Mouse (Mus musculus): ENCODE data around the gene Ppcs.

Ppcs gene

GRCm38 (mm10) chr4:119422294-119422964 is at the start of gene Ppcs, which contains the start of gene Zmynd12:
Ppcs (minus strand) TSS chr4:119422420.
Zmynd12 (plus strand) TSS chr4:119422814.
- peak; percentile 82 for DNase-seq

- DNase-seq: peak; percentile 51
Measured at GRCm38 (mm10) chr4:119467720-119468380, 45.6 kb upstream of the Ppcs start.

GRCm38 (mm10) chr4:119465841-119466240 is 43.6 kb upstream of the Ppcs start:
- no peak for DNase-seq

- DNase-seq: no peak
Measured at GRCm38 (mm10) chr4:119463756-119464419, 41.7 kb upstream of the Ppcs start.

- DNase-seq: peak; percentile 26
Measured at GRCm38 (mm10) chr4:119462858-119463755, 40.9 kb upstream of the Ppcs start.

GRCm38 (mm10) chr4:119462457-119462856 is 40.2 kb upstream of the Ppcs start:
- DNase-seq: no peak

- peak; percentile 94 for DNase-seq
Measured at GRCm38 (mm10) chr4:119460728-119461141, 38.5 kb upstream of the Ppcs start.

- no peak for DNase-seq
Measured at GRCm38 (mm10) chr4:119460296-119460695, 38.1 kb upstream of the Ppcs start.

- no peak for DNase-seq
Measured at GRCm38 (mm10) chr4:119453533-119453932, 31.3 kb upstream of the Ppcs start.

- no peak for DNase-seq
Measured at GRCm38 (mm10) chr4:119453128-119453527, 30.9 kb upstream of the Ppcs start.

GRCm38 (mm10) chr4:119450436-119450835 is 28.2 kb upstream of the Ppcs start:
- DNase-seq: no peak

GRCm38 (mm10) chr4:119447786-119448185 is 25.6 kb upstream of the Ppcs start:
- DNase-seq: no peak

GRCm38 (mm10) chr4:119447261-119447660 is 25.0 kb upstream of the Ppcs start:
- no peak for DNase-seq

GRCm38 (mm10) chr4:119442539-119442938 is 20.3 kb upstream of the Ppcs start:
- no peak for DNase-seq

- DNase-seq: no peak
Measured at GRCm38 (mm10) chr4:119441836-119442235, 19.6 kb upstream of the Ppcs start.

GRCm38 (mm10) chr4:119437936-119438335 is 15.7 kb upstream of the Ppcs start:
- no peak for DNase-seq

GRCm38 (mm10) chr4:119430678-119431077 is 8.5 kb upstream of the Ppcs start:
- no peak for DNase-seq

GRCm38 (mm10) chr4:119427680-119428079 is 5.5 kb upstream of the Ppcs start:
- no peak for DNase-seq

GRCm38 (mm10) chr4:119425601-119426000 is 3.4 kb upstream of the Ppcs start:
- no peak for DNase-seq

GRCm38 (mm10) chr4:119425077-119425476 is 2.9 kb upstream of the Ppcs start:
- DNase-seq: no peak

GRCm38 (mm10) chr4:119421921-119422293 is 313 bp downstream of the Ppcs start:
- DNase-seq: no peak

GRCm38 (mm10) chr4:119421191-119421590 is 1.0 kb downstream of the Ppcs start:
- no peak for DNase-seq

- DNase-seq: no peak
Measured at GRCm38 (mm10) chr4:119417894-119418293, 4.3 kb downstream of the Ppcs start.
